Mouse (Mus musculus): ENCODE data around the gene Washc1. TPM values are rescaled to one million over a fixed set of nuclear protein-coding genes. Genes with fewer than 3 reads are reported as not detected.
"Not testable (repeated sequence)": the region's sequence is repeated elsewhere in the genome, so short reads cannot be mapped to it uniquely, and the experiment has no call there.

Washc1 gene
- polyA plus RNA-seq, 1 experiment from 2014 or later: 48.0 TPM

DNA sequence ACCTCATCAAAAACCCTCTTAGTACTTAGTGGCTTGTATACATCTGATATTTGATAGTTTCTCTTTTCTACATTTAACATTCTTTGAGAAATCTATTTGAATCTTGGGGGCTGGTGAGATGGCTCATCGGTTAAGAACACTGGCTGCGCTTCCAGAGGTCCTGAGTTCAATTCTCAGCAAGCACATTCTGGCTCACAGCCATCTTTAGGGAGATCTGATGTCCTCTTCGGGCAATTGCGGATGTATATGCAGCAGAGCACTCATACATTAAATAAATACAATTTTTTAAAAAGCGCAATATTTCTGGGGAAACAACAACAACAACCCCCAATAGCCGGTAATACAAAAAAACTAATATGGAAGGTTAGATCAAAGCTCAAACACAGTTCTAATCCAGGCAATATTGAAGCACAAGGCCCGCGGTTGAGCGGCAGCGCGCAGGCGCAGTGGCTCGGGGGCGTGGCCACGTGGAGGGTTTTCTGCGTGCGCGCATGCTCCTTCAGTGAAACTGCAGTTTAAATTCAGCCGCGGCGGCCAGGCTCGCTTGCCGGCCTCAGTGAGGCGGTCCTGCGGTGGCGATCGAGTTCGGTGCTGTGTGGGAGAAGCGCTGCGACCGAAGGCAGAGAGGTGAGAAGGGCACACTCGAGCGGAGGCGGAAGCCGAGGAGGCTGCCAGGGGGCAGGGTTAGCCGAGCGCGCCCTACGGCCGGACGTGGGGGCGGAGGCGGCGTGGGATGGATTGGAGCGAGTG, 11.9 kb downstream of the Washc1 start, which contains the start of gene Ddx11:
Ddx11 (plus strand) TSS at position 455 of the 750 bp plus-strand sequence.
- Histone ChIP-seq H3K27ac (peak within 1 kb of the TSS; percentile 52; the same call in 1 of the 2 replicates), H3K4me1 (replicated peaks) (peaks cover 9% of the 10 kb centered on the region), H3K4me2 (peak within 1 kb of the TSS; percentile 70), H3K27me3 (no peaks in the 10 kb centered on the region), H3K9me3 (no peaks in the 10 kb centered on the region), H3K36me3 (peaks cover 26% of the 10 kb centered on the region), H3K9ac (peak within 1 kb of the TSS; percentile 78), H3K4me3 (peak within 1 kb of the TSS; percentile 76)
- peak; percentile 87 for ATAC-seq (ENCODE audit: low FRiP score)
- 5% methylated on average over 45 of the region's 45 CpGs for WGBS

DNA sequence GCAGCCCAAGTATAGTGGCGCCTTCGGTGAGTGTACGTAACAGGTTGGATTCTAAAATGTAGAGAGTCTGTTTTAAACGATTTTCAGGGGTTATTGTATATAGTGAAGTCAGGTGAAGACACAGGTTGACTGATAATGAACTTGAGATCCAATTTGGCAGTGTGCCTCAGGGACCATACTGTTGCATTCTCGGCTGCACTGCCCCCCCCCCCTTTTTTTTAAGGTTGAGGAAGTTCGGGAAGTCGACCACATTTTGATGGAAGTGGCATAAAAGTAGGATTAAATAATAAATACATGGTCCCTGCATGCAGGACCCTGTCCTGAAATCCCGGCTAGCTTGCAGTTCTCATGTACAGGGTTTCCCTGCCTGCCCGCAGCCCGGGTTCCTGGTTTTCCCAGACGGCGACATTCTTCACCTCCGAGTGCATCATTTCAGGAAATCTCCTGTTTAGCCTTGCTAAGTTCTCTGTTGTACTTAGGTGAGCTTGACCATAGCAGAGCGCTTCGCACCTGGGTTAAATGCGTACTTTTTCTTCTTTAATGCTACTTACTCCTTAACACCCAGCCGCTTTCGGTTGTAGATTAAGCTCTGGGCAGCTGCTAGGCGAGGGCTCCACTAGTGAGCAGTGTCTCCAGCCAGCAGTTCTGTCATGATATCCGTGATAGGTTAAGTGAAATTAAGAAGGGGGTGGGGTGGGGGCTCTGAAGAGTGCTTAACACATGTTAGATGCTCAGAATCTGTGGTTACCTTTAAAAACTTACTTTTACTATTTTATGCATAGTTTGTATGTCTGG, 12.7 kb downstream of the Washc1 start:
- Histone ChIP-seq H3K27ac (peak overlapping the region; percentile 52; the same call in 1 of the 2 replicates), H3K4me1 (replicated peaks) (peaks cover 9% of the 10 kb centered on the region), H3K36me3 (peaks cover 18% of the 10 kb centered on the region), H3K27me3 (no peaks in the 10 kb centered on the region), H3K9me3 (no peaks in the 10 kb centered on the region), H3K9ac (peak overlapping the region; percentile 78), H3K4me2 (peak overlapping the region; percentile 70), H3K4me3 (peak overlapping the region; percentile 76)
- WGBS: 3% methylated on average over 20 of the region's 20 CpGs
- ATAC-seq (ENCODE audit: low FRiP score): peak; percentile 26

DNA sequence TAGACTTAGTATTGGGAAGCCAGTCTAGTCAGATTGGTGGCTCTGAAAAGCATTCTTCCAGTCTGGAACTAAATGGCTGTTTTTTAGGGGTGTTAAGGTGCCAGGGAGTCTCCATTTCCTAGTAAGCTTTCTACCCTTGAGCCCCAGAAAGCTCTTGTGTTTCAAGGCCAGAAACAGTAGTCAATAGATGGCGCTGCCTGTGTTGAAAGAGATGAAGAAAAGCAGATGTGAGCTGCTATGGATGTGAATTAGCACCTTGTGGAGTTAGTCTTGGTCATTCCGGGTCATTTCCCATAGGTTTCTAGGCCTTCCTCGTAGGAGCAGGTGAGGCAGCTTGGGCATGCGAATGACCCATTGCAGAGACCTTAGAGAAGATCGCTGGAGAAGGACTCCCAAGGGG, 13.9 kb downstream of the Washc1 start:
- H3K36me3 ChIP-seq: peaks cover 8% of the 10 kb centered on the region
- no peak overlapping the region for H3K4me3 ChIP-seq
- H3K9ac ChIP-seq: 0 out of 2 replicates have a peak overlapping the region, but pooled peaks have one; percentile 3
- H3K9me3 ChIP-seq: no peaks in the 10 kb centered on the region
- peaks cover 9% of the 10 kb centered on the region for H3K4me1 ChIP-seq (replicated peaks)
- H3K27ac ChIP-seq: no peak overlapping the region
- ATAC-seq (ENCODE audit: low FRiP score): no peak
- no peaks in the 10 kb centered on the region for H3K27me3 ChIP-seq
- no peak overlapping the region for H3K4me2 ChIP-seq
- WGBS: 74% methylated on average over 5 of the region's 5 CpGs

DNA sequence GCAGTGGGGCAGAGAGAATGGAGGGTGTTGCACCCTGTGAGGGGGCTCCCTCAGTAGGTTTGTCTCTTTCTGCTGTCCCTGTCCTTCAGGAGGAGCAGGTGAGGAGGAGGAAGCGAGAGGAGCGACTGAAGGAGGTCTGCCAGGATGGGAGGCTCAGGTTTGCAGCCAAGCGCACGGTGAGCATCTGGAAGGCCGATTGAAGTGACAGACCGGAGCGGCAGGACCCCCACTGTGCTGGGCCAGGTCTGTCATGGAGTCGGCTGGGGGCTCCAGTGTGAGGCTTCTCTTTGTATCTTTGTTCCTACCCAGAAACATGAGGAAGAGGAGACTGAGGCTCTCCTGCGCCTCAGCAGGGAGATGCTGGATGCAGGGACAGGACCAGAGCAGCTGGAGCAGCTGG, 19.0 kb downstream of the Washc1 start:
- peaks cover 45% of the 10 kb centered on the region for H3K36me3 ChIP-seq
- WGBS: 87% methylated on average over 9 of the region's 9 CpGs
- no peak overlapping the region for H3K4me3 ChIP-seq
- H3K4me2 ChIP-seq: no peak overlapping the region
- H3K27ac ChIP-seq: no peak overlapping the region
- no peak overlapping the region for H3K9ac ChIP-seq
- H3K4me1 ChIP-seq (replicated peaks): no peaks in the 10 kb centered on the region
- H3K27me3 ChIP-seq: no peaks in the 10 kb centered on the region
- H3K9me3 ChIP-seq: no peaks in the 10 kb centered on the region
- no peak for ATAC-seq (ENCODE audit: low FRiP score)

DNA sequence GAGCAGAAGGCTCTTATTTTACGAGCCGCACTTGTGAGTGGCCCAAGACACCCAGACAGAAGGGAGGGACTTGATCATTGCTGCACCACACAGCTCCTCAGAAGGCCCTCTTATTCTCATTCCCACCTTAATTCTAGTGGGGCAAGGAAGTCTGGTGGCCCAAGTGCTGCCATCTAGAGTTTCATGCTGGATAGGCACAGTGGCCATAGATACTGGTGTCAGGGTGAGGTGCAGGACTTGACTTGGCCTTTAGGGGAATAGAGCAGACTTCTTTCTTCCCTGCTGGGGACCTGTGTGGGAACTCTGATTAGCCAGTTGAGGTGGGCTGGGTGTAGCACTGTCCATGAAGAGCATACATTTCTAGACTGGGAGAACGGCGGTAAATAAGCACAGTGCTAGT, 19.9 kb downstream of the Washc1 start:
- Histone ChIP-seq H3K27me3 (no peaks in the 10 kb centered on the region), H3K9me3 (no peaks in the 10 kb centered on the region), H3K9ac (no peak overlapping the region), H3K4me1 (replicated peaks) (no peaks in the 10 kb centered on the region), H3K4me3 (no peak overlapping the region), H3K4me2 (no peak overlapping the region), H3K27ac (no peak overlapping the region), H3K36me3 (peaks cover 54% of the 10 kb centered on the region)
- WGBS: over 99% methylated on average over 4 of the region's 4 CpGs
- no peak for ATAC-seq (ENCODE audit: low FRiP score)

DNA sequence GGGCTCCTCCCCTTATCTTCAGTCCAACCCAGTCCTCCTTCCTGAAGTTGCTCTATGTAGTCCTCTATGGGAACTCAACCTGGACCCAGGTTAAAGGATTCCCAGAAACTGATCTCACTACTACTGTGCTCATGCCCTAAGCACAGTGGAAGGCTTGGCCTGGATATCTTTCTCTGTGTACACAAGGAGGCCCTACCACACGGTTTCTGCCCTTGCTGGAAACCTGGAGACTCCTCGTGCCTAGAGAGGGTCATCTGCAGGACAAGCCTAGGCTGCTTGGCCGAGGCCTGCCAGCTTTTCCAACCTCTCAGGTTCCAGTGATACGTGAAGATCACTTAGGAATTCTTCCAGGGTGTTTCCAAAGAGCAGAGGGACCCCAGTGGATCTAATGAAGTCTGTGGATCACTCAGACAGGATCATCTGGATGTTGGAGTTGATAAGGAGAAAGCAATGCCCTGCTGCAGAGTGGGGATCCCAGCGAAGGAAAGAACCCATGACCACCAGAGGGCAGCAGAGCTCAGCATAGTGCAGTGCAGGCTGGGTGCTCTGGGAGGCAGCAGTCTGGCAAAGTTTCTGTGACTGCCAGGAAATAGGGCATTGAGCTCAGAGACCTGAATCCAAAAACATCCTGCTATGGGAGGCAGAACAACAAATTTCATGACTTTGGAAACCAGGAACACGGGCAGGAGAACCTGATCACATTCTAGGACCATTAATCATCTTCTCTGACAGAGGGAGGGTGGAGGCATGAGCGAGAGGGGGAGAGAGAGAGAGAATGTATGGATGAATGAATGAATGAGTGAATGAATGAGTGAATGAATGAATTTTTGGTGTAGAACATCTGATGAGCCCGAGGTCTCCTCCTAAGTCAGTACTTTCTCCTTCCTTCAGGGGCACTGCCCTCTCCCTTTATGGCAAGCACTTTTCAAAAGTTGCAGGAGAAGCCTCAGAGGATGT, 41.6 kb downstream of the Washc1 start:
- not testable (repeated sequence) for H3K27me3 ChIP-seq; H3K9me3 ChIP-seq; H3K9ac ChIP-seq; H3K4me1 ChIP-seq (replicated peaks); H3K4me3 ChIP-seq; H3K4me2 ChIP-seq; H3K27ac ChIP-seq
- H3K36me3 ChIP-seq: peaks cover 18% of the 10 kb centered on the region; the same call in 1 of the 2 replicates
- WGBS: 76% methylated on average over 6 of the region's 8 CpGs
- peak; percentile 61; the same call in 1 of the 2 replicates for ATAC-seq (ENCODE audit: low FRiP score)

DNA sequence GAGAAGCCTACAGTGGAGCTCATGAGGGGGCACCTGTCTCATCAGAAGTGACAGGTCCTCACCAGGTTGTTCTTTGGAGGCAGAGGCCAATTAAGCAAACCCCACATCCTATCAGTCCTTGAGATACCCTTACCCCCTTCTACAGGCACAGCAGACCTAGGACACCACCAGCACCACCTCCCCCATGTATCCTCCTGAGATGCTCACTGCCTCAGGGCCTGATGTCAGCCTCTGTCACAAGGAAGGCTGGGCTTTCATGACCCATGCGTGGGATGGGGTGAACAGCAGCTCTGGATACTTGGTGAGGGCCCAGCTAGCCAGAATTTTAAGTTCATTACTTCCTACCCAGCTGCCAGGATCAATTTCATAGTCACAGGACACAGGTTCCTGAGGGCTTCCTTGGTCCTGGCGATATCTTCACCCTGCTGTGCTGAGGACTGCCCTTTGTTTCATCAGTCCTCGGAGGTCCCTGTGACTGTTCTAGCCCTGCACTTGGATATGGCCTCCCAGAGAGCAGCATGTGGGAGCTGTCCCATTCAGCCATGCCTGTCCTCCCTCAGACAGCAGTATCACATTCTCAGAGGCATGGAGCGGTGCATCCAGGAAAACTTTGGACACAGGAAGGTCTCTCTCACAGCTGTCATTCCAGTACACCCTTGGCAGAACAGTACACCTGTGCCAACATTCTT, 42.5 kb downstream of the Washc1 start:
- H3K9me3 ChIP-seq; H3K27ac ChIP-seq; H3K4me3 ChIP-seq; H3K4me1 ChIP-seq (replicated peaks); H3K27me3 ChIP-seq; H3K4me2 ChIP-seq; H3K9ac ChIP-seq; ATAC-seq (ENCODE audit: low FRiP score): not testable (repeated sequence)
- H3K36me3 ChIP-seq: peaks cover 11% of the 10 kb centered on the region; the same call in 1 of the 2 replicates
- WGBS: 94% methylated on average over 4 of the region's 4 CpGs

DNA sequence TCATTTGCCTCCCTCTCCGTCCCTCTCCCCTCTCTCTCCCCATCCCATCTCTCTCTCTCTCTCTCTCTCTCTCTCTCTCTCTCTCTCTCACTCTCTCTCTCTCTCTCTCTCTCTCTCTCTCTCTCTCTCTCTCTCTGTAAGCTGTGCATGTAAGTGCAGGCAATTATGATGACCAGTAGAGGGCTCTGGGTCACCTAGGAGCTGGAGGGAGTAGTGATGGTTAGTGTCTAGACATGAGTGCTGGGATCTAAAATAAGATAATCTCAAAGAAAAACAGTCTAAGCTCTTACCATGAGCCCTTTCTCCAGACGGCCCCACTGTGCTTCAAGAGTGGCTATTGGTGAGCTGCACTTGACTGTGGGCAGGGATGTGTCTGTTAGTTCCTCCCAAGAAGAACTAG, 43.5 kb downstream of the Washc1 start:
- Histone ChIP-seq H3K9ac (no peak overlapping the region), H3K4me3 (no peak overlapping the region), H3K4me2 (no peak overlapping the region), H3K4me1 (replicated peaks) (no peaks in the 10 kb centered on the region), H3K27me3 (no peaks in the 10 kb centered on the region), H3K36me3 (peaks cover 3% of the 10 kb centered on the region; the same call in 1 of the 2 replicates), H3K27ac (no peak overlapping the region), H3K9me3 (no peaks in the 10 kb centered on the region)
- ATAC-seq (ENCODE audit: low FRiP score): no peak
- 81% methylated on average over 1 of the region's 2 CpGs for WGBS

DNA sequence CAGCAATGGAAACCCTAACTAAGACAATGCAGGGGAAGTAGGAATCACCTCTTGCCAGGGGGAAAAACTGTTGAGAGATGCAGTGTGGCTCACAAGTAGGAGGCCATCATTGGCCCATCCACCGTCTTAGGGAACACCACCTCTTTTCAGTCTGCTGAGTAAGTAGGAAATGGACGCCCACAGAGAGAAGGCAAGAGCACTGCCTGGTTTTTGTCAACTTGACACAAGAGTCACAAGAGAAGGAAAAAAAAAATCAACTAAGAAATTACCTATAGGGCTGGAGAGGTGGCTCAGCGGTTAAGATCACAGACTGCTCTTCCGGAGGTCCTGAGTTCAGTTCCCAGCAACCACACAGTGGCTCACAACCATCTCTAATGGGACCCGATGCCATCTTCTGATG, 46.9 kb downstream of the Washc1 start:
- Histone ChIP-seq H3K4me2 (no peak overlapping the region), H3K27me3 (no peaks in the 10 kb centered on the region), H3K36me3 (no peaks in the 10 kb centered on the region), H3K4me3 (no peak overlapping the region), H3K27ac (no peak overlapping the region), H3K9ac (no peak overlapping the region), H3K4me1 (replicated peaks) (no peaks in the 10 kb centered on the region), H3K9me3 (peaks cover 7% of the 10 kb centered on the region; the same call in 1 of the 2 replicates)
- WGBS: 91% methylated on average over 5 of the region's 5 CpGs
- no peak for ATAC-seq (ENCODE audit: low FRiP score)

DNA sequence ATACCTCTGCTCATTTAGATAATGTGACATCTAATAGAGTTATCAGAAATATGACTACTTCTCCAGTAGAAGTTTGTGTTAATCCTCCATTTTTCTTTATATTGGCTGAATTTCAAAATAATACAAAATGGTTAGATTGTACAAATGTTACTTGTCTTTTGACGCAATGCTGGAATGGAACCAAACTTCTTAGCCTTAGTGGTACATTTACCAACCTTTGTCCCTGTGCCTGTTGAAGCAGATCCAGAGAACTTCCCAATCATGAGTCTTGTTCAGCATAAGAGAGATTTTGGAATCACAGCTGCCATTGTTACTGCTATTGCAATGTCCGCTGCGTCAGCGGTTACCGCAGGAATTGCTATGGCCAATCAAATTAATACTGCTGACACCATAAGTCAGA, 55.8 kb downstream of the Washc1 start:
- 95% methylated on average over 5 of the region's 5 CpGs for WGBS

More for the DNA sequence above, 55.8 kb downstream of the Washc1 start:
- H3K4me1 ChIP-seq (replicated peaks); H3K9ac ChIP-seq; H3K27ac ChIP-seq; H3K36me3 ChIP-seq; ATAC-seq (ENCODE audit: low FRiP score); H3K27me3 ChIP-seq; H3K4me3 ChIP-seq; H3K4me2 ChIP-seq: not testable (repeated sequence)
- H3K9me3 ChIP-seq: peaks cover 12% of the 10 kb centered on the region; the same call in 1 of the 2 replicates

Data from hindbrain, embryonic 13.5 days (tissue).